Mouse (Mus musculus): ENCODE measurements at regions not wholly inside any gene's neighbourhood (a gene's known extent, or its start where the extent isn't known, plus 50 kb on each side); places are given as distances from the start of the nearest gene placed in this dataset.

- ATAC-seq = no peak
These were observed 232.4 kb downstream of the Maf start for GRCm38 (mm10) chr8:115475156-115475555.

- ATAC-seq = no peak
These were observed 233.6 kb downstream of the Maf start for GRCm38 (mm10) chr8:115473974-115474373.

GRCm38 (mm10) chr8:115466553-115466952 lies 241.0 kb downstream of the Maf start:
- ATAC-seq = no peak

- ATAC-seq = no peak
These were observed 241.5 kb downstream of the Maf start for GRCm38 (mm10) chr8:115466122-115466521.

GRCm38 (mm10) chr8:115462657-115463056 lies 244.9 kb downstream of the Maf start:
- ATAC-seq = no peak

- no peak for ATAC-seq
These were observed 249.5 kb downstream of the Maf start for GRCm38 (mm10) chr8:115458119-115458518.

- peak; percentile 32 for ATAC-seq
These were observed 256.8 kb downstream of the Maf start for GRCm38 (mm10) chr8:115450789-115451188.

GRCm38 (mm10) chr8:115448367-115448766 lies 259.2 kb downstream of the Maf start:
- ATAC-seq = no peak

- ATAC-seq = no peak
These were observed 263.1 kb downstream of the Maf start for GRCm38 (mm10) chr8:115444519-115444918.

GRCm38 (mm10) chr8:115441943-115442550 lies 265.5 kb downstream of the Maf start:
- no peak for ATAC-seq

GRCm38 (mm10) chr8:115441323-115441722 lies 266.3 kb downstream of the Maf start:
- no peak for ATAC-seq

GRCm38 (mm10) chr8:115440151-115440550 lies 267.4 kb downstream of the Maf start:
- no peak for ATAC-seq

- no peak for ATAC-seq
These were observed 268.1 kb downstream of the Maf start for GRCm38 (mm10) chr8:115439512-115439911.

- ATAC-seq = no peak
These were observed 269.6 kb downstream of the Maf start for GRCm38 (mm10) chr8:115437956-115438355.

GRCm38 (mm10) chr8:115436356-115436721 lies 271.3 kb downstream of the Maf start:
- peak; percentile 42 for ATAC-seq

GRCm38 (mm10) chr8:115435720-115436355 lies 271.8 kb downstream of the Maf start:
- peak; percentile 53 for ATAC-seq

- no peak for ATAC-seq
These were observed 275.1 kb downstream of the Maf start for GRCm38 (mm10) chr8:115432396-115433040.

- ATAC-seq = no peak
These were observed 276.8 kb downstream of the Maf start for GRCm38 (mm10) chr8:115430793-115431192.

GRCm38 (mm10) chr8:115429291-115429883 lies 278.2 kb downstream of the Maf start:
- ATAC-seq = no peak

- ATAC-seq = no peak
These were observed 278.9 kb downstream of the Maf start for GRCm38 (mm10) chr8:115428528-115429290.

GRCm38 (mm10) chr8:115428022-115428421 lies 279.6 kb downstream of the Maf start:
- ATAC-seq = no peak

GRCm38 (mm10) chr8:115427490-115427889 lies 280.1 kb downstream of the Maf start:
- ATAC-seq = no peak

- no peak for ATAC-seq
These were observed 281.1 kb downstream of the Maf start for GRCm38 (mm10) chr8:115426543-115426942.

Measured in activated CD4-positive, CD25-positive, alpha-beta regulatory T cell, adult 4 months (primary cell).